Mouse (Mus musculus) liver, adult (tissue): ENCODE data around the gene Aco2.

Source experiments
- GATA4 ChIP-seq: IDR thresholded peaks from 2 replicates; pipeline ENCODE4 v1.6.1; 2014; ENCODE audit warnings: mild to moderate bottlenecking, low read length; ENCODE audit not compliant: insufficient replicate concordance

The Aco2 gene

GRCm38 (mm10) chr15:81938246-81938645 is 66.1 kb downstream of the Aco2 start:
- TF ChIP-seq GATA4, result no peak

GRCm38 (mm10) chr15:81939157-81939715 is 67.1 kb downstream of the Aco2 start:
- no peak for TF ChIP-seq GATA4

GRCm38 (mm10) chr15:81939774-81940173 is 67.7 kb downstream of the Aco2 start:
- TF ChIP-seq GATA4, result no peak

GRCm38 (mm10) chr15:81940219-81940618 is 68.1 kb downstream of the Aco2 start:
- no peak for TF ChIP-seq GATA4

GRCm38 (mm10) chr15:81941010-81941409 is 68.9 kb downstream of the Aco2 start:
- no peak for TF ChIP-seq GATA4

- no peak for TF ChIP-seq GATA4
Measured at GRCm38 (mm10) chr15:81943176-81943749, 71.2 kb downstream of the Aco2 start.

- no peak for TF ChIP-seq GATA4
Measured at GRCm38 (mm10) chr15:81949076-81949475, 77.0 kb downstream of the Aco2 start.

GRCm38 (mm10) chr15:81949476-81950131 is 77.5 kb downstream of the Aco2 start:
- no peak for TF ChIP-seq GATA4

- TF ChIP-seq GATA4, result no peak
Measured at GRCm38 (mm10) chr15:81950716-81951115, 78.6 kb downstream of the Aco2 start.

- no peak for TF ChIP-seq GATA4
Measured at GRCm38 (mm10) chr15:81951159-81951558, 79.0 kb downstream of the Aco2 start.

GRCm38 (mm10) chr15:81952310-81952709 is 80.2 kb downstream of the Aco2 start:
- no peak for TF ChIP-seq GATA4

- TF ChIP-seq GATA4, result no peak
Measured at GRCm38 (mm10) chr15:81954151-81954583, 82.1 kb downstream of the Aco2 start.

- no peak for TF ChIP-seq GATA4
Measured at GRCm38 (mm10) chr15:81954716-81955115, 82.6 kb downstream of the Aco2 start.

GRCm38 (mm10) chr15:81955414-81955813 is 83.3 kb downstream of the Aco2 start:
- no peak for TF ChIP-seq GATA4

- TF ChIP-seq GATA4, result no peak
Measured at GRCm38 (mm10) chr15:81956457-81956856, 84.3 kb downstream of the Aco2 start.

GRCm38 (mm10) chr15:81957598-81957997 is 85.5 kb downstream of the Aco2 start:
- no peak for TF ChIP-seq GATA4

- no peak for TF ChIP-seq GATA4
Measured at GRCm38 (mm10) chr15:81958906-81959305, 86.8 kb downstream of the Aco2 start.
